Mouse (Mus musculus) lung, embryonic 14.5 days (tissue): ENCODE measurements around the gene Ubr7. TPM values are rescaled to one million over a fixed set of nuclear protein-coding genes. Genes with fewer than 3 reads are reported as not detected.

Source experiments
- ATAC-seq: fragments of 200-750 bp; cut with Nextera tagmentation; 2 replicates; pipeline ENCODE4 v1.8.0; 2017; ENCODE audit warnings: mild to moderate bottlenecking, moderate TSS enrichment, moderate library complexity; ENCODE audit not compliant: insufficient read depth
- DNase-seq: peaks from one replicate; pipeline ENCODE4 v3.0.0-alpha.2; 2015
- H3K27ac ChIP-seq: fragments of 300-500 bp; sonication (generic); 2 replicates; pipeline ENCODE4 v1.5.1; 2014; ENCODE audit warnings: low read depth, mild to moderate bottlenecking, moderate library complexity
- H3K27me3 ChIP-seq: fragments of 300-500 bp; sonication (generic); 2 replicates; pipeline ENCODE4 v1.6.1; 2014; ENCODE audit warnings: low read length, control low read depth; ENCODE audit not compliant: insufficient read depth
- H3K36me3 ChIP-seq: fragments of 300-500 bp; sonication (generic); 2 replicates; pipeline ENCODE4 v1.6.1; 2014; ENCODE audit warnings: control low read depth; ENCODE audit not compliant: insufficient read depth
- H3K4me1 ChIP-seq: fragments of 300-500 bp; sonication (generic); 2 replicates; pipeline ENCODE4 v1.6.1; 2014; ENCODE audit warnings: antibody characterized with exemption, control low read depth; ENCODE audit not compliant: insufficient read depth
- H3K4me2 ChIP-seq: fragments of 300-500 bp; sonication (generic); 2 replicates; pipeline ENCODE4 v1.6.1; 2014; ENCODE audit warnings: mild to moderate bottlenecking
- H3K4me3 ChIP-seq: fragments of 300-500 bp; sonication (generic); 2 replicates; pipeline ENCODE4 v1.5.1; 2014; ENCODE audit warnings: low read depth, low read length
- H3K9ac ChIP-seq: fragments of 300-500 bp; sonication (generic); 2 replicates; pipeline ENCODE4 v1.6.1; 2014
- H3K9me3 ChIP-seq: fragments of 300-500 bp; sonication (generic); 2 replicates; pipeline ENCODE4 v1.6.1; 2016; ENCODE audit warnings: low read depth, low read length, control low read depth
- CTCF ChIP-seq: IDR thresholded peaks from 2 replicates; pipeline ENCODE4 v1.5.1; 2016; ENCODE audit warnings: antibody characterized with exemption, low read depth
- WGBS: fragments of 180-500 bp; shearing (Covaris S2); extraction: QIAGEN DNeasy Blood & Tissue Kit; methylation state at CpG from one replicate; pipeline ENCODE4 v1.1.7; 2014; 5-methylcytosine and 5-hydroxymethylcytosine counted together
- polyA plus RNA-seq: library from polyadenylated mRNA; unstranded; fragments of >200 nt; fragmentation: Nextera tagmentation; extraction: Ambion mirVana; gene quantifications from 2 replicates; pipeline ENCODE4 v1.2.1, GENCODE M21; 2014

Gene Ubr7
- polyA plus RNA-seq, 1 experiment from 2014 or later = 53.2 TPM

GRCm38 (mm10) chr12:102729855-102730797 lies 27.6 kb upstream of the Ubr7 start:
- DNase-seq = peak; percentile 82
- peaks cover 11% of the 10 kb centered on the region; the same call in 1 of the 2 replicates for H3K4me1 ChIP-seq
- H3K4me2 ChIP-seq = peak overlapping the region; percentile 53
- peak overlapping the region; percentile 54 for H3K27ac ChIP-seq
- H3K27me3 ChIP-seq = no peaks in the 10 kb centered on the region
- H3K4me3 ChIP-seq = peak overlapping the region; percentile 16; the same call in 1 of the 2 replicates
- peak; percentile 97 for ATAC-seq
- 31% methylated on average over 26 of the region's 26 CpGs for whole genome bisulfite sequencing
- no peak overlapping the region for H3K9ac ChIP-seq
- H3K36me3 ChIP-seq = no peaks in the 10 kb centered on the region
- H3K9me3 ChIP-seq = no peaks in the 10 kb centered on the region
- TF ChIP-seq CTCF = no peak

DNA sequence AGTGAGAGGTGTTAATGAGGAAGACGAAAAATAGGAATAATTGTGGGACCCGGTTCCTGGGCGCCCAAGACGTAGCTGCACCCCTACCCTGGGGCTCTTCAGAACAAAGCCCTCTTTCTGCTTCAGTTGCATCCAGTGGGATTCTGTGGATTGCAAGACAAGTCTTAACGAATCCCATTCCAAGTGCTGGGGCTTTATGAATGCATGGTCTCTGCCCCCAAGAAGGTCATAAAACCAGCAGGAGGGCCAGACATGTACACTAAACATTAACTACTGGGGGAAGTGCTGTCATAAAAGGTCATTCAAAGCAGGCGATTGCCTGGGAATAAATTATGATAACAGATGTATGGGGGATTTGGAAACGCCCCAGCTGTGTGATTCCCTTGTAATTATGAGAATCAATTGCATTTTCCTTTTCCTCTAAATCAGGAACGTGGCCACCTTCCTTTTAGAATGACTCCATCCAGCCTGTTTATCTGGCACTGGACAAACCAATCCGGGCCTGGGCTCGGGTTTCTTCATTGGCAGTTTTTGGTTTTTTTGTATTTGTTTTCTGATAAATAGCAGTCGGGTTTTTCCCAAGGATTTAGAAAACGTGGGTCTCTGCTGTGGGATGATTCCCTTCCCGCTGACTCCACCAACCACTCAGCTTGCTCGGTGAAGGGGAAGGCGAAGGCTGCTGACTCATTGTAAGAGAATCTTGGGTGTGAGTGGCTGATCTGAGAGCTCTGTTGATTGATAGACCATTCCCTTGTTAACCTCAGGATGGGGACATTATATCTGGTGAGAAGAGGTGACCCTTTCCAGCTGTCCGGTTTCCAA lies 26.8 kb upstream of the Ubr7 start:
- ATAC-seq (no peak), DNase-seq (no peak)
- Histone ChIP-seq H3K36me3 (no peaks in the 10 kb centered on the region), H3K4me1 (peaks cover 11% of the 10 kb centered on the region; the same call in 1 of the 2 replicates), H3K27me3 (no peaks in the 10 kb centered on the region), H3K9ac (no peak overlapping the region), H3K27ac (peak overlapping the region; percentile 46; the same call in 1 of the 2 replicates), H3K9me3 (no peaks in the 10 kb centered on the region), H3K4me3 (no peak overlapping the region), H3K4me2 (peak overlapping the region; percentile 53)
- 35% methylated on average over 16 of the region's 16 CpGs for WGBS
- no peak for TF ChIP-seq CTCF

- Histone ChIP-seq H3K27me3 (no peaks in the 10 kb centered on the region), H3K4me1 (peaks cover 11% of the 10 kb centered on the region; the same call in 1 of the 2 replicates), H3K4me2 (no peak overlapping the region), H3K36me3 (no peaks in the 10 kb centered on the region), H3K4me3 (no peak overlapping the region), H3K9ac (no peak overlapping the region), H3K9me3 (no peaks in the 10 kb centered on the region), H3K27ac (no peak overlapping the region)
- peak; percentile 70 for TF ChIP-seq CTCF
- DNase-seq = peak; percentile 77
- ATAC-seq = no peak
- 6% methylated on average over 4 of the region's 5 CpGs for WGBS
Measured at GRCm38 (mm10) chr12:102733381-102733780, 24.4 kb upstream of the Ubr7 start.

DNA sequence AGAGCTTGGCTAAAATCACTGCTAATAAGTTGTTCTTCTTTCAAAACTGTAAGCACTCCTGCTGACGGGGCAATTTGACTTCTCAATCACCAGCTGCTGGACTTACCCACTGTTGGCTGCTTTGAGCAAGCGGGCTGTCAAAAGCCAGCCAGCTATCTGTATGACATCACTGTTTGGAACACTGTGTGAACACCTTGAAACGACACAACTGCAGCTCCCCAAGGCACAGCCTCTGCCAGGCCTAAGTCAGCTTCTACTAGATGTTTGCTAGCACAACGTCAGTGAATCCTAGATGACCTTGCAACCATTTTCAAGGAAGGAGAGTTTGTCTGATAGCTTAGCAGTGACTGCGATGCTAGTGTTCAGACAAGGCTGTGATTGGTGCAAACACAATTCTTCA lies 18.7 kb upstream of the Ubr7 start:
- no peaks in the 10 kb centered on the region for H3K9me3 ChIP-seq
- H3K27me3 ChIP-seq = no peaks in the 10 kb centered on the region
- no peak overlapping the region for H3K27ac ChIP-seq
- H3K4me2 ChIP-seq = no peak overlapping the region
- H3K4me1 ChIP-seq = peaks cover 7% of the 10 kb centered on the region
- no peak overlapping the region for H3K9ac ChIP-seq
- no peak for DNase-seq
- peaks cover 6% of the 10 kb centered on the region; the same call in 1 of the 2 replicates for H3K36me3 ChIP-seq
- no peak for TF ChIP-seq CTCF
- no peak overlapping the region for H3K4me3 ChIP-seq
- no peak for ATAC-seq
- WGBS = 75% methylated on average over 5 of the region's 5 CpGs

GRCm38 (mm10) chr12:102740285-102740684 lies 17.5 kb upstream of the Ubr7 start:
- Histone ChIP-seq H3K4me3 (no peak overlapping the region), H3K27me3 (no peaks in the 10 kb centered on the region), H3K9me3 (no peaks in the 10 kb centered on the region), H3K4me2 (no peak overlapping the region), H3K36me3 (peaks cover 6% of the 10 kb centered on the region; the same call in 1 of the 2 replicates), H3K27ac (no peak overlapping the region), H3K4me1 (peaks cover 7% of the 10 kb centered on the region), H3K9ac (no peak overlapping the region)
- 61% methylated on average over 3 of the region's 3 CpGs for WGBS
- peak; percentile 58 for DNase-seq
- no peak for ATAC-seq
- TF ChIP-seq CTCF = peak; percentile 48

GRCm38 (mm10) chr12:102742056-102742455 lies 15.7 kb upstream of the Ubr7 start:
- DNase-seq (no peak), ATAC-seq (no peak)
- WGBS = 71% methylated on average over 7 of the region's 7 CpGs
- no peaks in the 10 kb centered on the region for H3K9me3 ChIP-seq
- no peak overlapping the region for H3K9ac ChIP-seq
- H3K27me3 ChIP-seq = no peaks in the 10 kb centered on the region
- H3K4me1 ChIP-seq = peaks cover 7% of the 10 kb centered on the region
- no peak overlapping the region for H3K4me3 ChIP-seq
- TF ChIP-seq CTCF = no peak
- peaks cover 6% of the 10 kb centered on the region; the same call in 1 of the 2 replicates for H3K36me3 ChIP-seq
- H3K27ac ChIP-seq = no peak overlapping the region
- H3K4me2 ChIP-seq = no peak overlapping the region; the same call in 1 of the 2 replicates
